In the genomic region with DNA sequence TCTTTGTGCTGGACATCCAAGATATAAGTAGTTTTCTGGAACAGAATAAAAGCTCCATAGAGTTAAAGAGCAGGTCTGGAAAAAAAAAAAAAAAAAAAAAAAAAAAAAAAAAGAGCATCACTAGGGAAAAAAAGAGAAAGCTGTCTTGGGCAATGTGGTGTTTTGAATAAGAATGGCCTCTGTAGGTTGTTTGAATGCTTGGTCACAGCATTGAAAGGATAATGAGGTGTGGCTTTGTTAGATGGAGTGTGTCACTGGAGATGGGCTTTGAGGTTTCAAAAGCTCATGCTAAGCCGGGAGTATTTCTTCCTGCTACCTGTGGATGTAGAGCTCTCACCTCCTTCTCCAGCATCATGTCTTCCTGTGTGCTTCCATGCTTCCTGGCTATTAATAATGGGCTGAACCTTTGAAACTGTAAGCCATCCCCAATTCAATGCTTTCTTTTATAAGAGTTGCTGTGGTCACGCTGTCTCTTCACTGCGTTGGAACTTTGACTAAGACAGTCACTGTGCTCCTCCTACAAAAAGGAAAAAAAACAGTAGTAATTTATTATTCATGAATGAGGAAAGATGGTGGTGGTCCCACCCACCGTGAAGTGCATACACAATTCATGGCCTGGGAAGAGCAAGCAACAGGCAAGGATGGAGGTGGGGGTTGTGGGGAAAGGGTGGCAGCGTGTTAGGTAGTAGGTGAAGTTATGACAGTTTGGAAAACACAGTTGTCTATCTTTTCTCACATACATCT, we compare ENCODE assay signal across 17 mouse cellular contexts.
A peak's percentile ranks its signal among the peaks of the same experiment; 100 is the strongest.
DNase-seq lines count a peak whose midpoint lies in the region; ATAC-seq lines count a peak whose summit lies in the region.
"Had no signal": no experiment of that assay in that cellular context is flagged by ENCODE, and none has a peak within 500 bp of the region (broad histone marks: within the 10 kb centered on the region; RNA-seq: fewer than 3 reads in every experiment).

No protein-coding gene starts in this region.

- 54% methylated on average over 5 of the region's 5 CpGs for WGBS in heart, embryonic 14.5 days
- 32% methylated on average over 5 of the region's 5 CpGs for WGBS in forebrain, embryonic 11.5 days
- WGBS in hindbrain, embryonic 15.5 days, result 24% methylated on average over 5 of the region's 5 CpGs
- 30% methylated on average over 5 of the region's 5 CpGs for WGBS in neural tube, embryonic 13.5 days

- no peak overlapping the region for H3K4me3 ChIP-seq in heart, embryonic 14.5 days (ENCODE audit: control insufficient read depth in 1 of 2, insufficient read depth in 1 of 2, low read depth in 1 of 2, low read length in 2 of 2)
- H3K4me3 ChIP-seq in forebrain, embryonic 11.5 days (ENCODE audit: low read depth, low read length), result no peak overlapping the region
- H3K4me3 ChIP-seq in hindbrain, embryonic 15.5 days, result no peak overlapping the region
- H3K4me3 ChIP-seq in neural tube, embryonic 13.5 days, result no peak overlapping the region
- H3K4me3 ChIP-seq: erythroblast, embryonic 14.5 days; limb, embryonic 12.5 days; lung, embryonic 15.5 days had no signal

- H3K4me2 ChIP-seq in heart, embryonic 14.5 days (ENCODE audit: low read length), result peak overlapping the region; percentile 45
- H3K4me2 ChIP-seq in forebrain, embryonic 11.5 days (ENCODE audit: low read depth, low read length, severe bottlenecking), result peak overlapping the region; percentile 41; the same call in 1 of the 2 replicates
- H3K4me2 ChIP-seq in hindbrain, embryonic 15.5 days, result peak overlapping the region; percentile 47
- peak overlapping the region; percentile 49 for H3K4me2 ChIP-seq in neural tube, embryonic 13.5 days

- no peak for DNase-seq in heart, postnatal 10 days
- no peak for DNase-seq in forebrain, embryonic 11.5 days (ENCODE audit: low spot score)
- no peak for DNase-seq in adrenal gland, postnatal 14 days
- DNase-seq in right cerebral cortex, postnatal 4 days, result no peak
- no peak for DNase-seq in thymus, postnatal 10 days (ENCODE audit: low spot score in 2 of 2)
- DNase-seq: B cell, adult 2 months; cerebellum, postnatal 14 days; gastrocnemius, postnatal 10 days; kidney, adult 11 months; layer of hippocampus, adult 9-11 months; thymus, postnatal 25 days had no signal

- intact Hi-C loops in heart, postnatal 10 days (cut with DNase I), result no loop called here

- H3K27ac ChIP-seq in heart, embryonic 14.5 days (replicated peaks in 1 of 2; ENCODE audit: control insufficient read depth in 1 of 2, insufficient read depth in 1 of 2, low read depth in 2 of 2, low read length in 2 of 2), result no peak overlapping the region
- no peak overlapping the region for H3K27ac ChIP-seq in forebrain, embryonic 11.5 days (ENCODE audit: low read depth, low read length)
- H3K27ac ChIP-seq in hindbrain, embryonic 15.5 days (replicated peaks), result no peak overlapping the region
- H3K27ac ChIP-seq in neural tube, embryonic 13.5 days (replicated peaks), result no peak overlapping the region
- H3K27ac ChIP-seq: limb, embryonic 12.5 days; lung, embryonic 15.5 days had no signal

- no peaks in the 10 kb centered on the region for H3K27me3 ChIP-seq in heart, embryonic 14.5 days (ENCODE audit: control insufficient read depth, insufficient read depth, low read length)
- no peaks in the 10 kb centered on the region for H3K27me3 ChIP-seq in forebrain, embryonic 11.5 days (ENCODE audit: control insufficient read depth, insufficient read depth, low read length)
- no peaks in the 10 kb centered on the region for H3K27me3 ChIP-seq in hindbrain, embryonic 15.5 days
- H3K27me3 ChIP-seq in neural tube, embryonic 13.5 days, result no peaks in the 10 kb centered on the region
- H3K27me3 ChIP-seq: limb, embryonic 12.5 days; lung, embryonic 15.5 days had no signal

- no peaks in the 10 kb centered on the region for H3K36me3 ChIP-seq in heart, embryonic 14.5 days (ENCODE audit: control insufficient read depth, insufficient read depth, low read length)
- H3K36me3 ChIP-seq in forebrain, embryonic 11.5 days (ENCODE audit: control insufficient read depth, insufficient read depth, low read length), result no peaks in the 10 kb centered on the region
- H3K36me3 ChIP-seq in hindbrain, embryonic 15.5 days, result no peaks in the 10 kb centered on the region
- H3K36me3 ChIP-seq in neural tube, embryonic 13.5 days, result no peaks in the 10 kb centered on the region
- H3K36me3 ChIP-seq: limb, embryonic 12.5 days; lung, embryonic 15.5 days had no signal

- H3K9ac ChIP-seq in heart, embryonic 14.5 days (ENCODE audit: low read length), result no peak overlapping the region
- no peak overlapping the region for H3K9ac ChIP-seq in forebrain, embryonic 11.5 days (ENCODE audit: low read length)
- H3K9ac ChIP-seq in hindbrain, embryonic 15.5 days, result no peak overlapping the region
- H3K9ac ChIP-seq in neural tube, embryonic 13.5 days, result no peak overlapping the region
- H3K9ac ChIP-seq: limb, embryonic 12.5 days; lung, embryonic 15.5 days had no signal

- H3K4me1 ChIP-seq in heart, embryonic 14.5 days (ENCODE audit: control insufficient read depth in 2 of 2, insufficient read depth in 2 of 2, low read length in 2 of 2), result no peaks in the 10 kb centered on the region; a peak in 1 of 4 replicates
- peaks cover 2% of the 10 kb centered on the region; the same call in 1 of the 2 replicates for H3K4me1 ChIP-seq in forebrain, embryonic 11.5 days (replicated peaks; ENCODE audit: control insufficient read depth, insufficient read depth, low read length)
- H3K4me1 ChIP-seq in hindbrain, embryonic 15.5 days (replicated peaks), result 0 out of 2 replicates have a peak, but pooled peaks cover 7% of the 10 kb centered on the region
- peaks cover 16% of the 10 kb centered on the region for H3K4me1 ChIP-seq in neural tube, embryonic 13.5 days (replicated peaks)
- H3K4me1 ChIP-seq: lung, embryonic 15.5 days had no signal

- ATAC-seq in heart, embryonic 14.5 days (ENCODE audit: insufficient number of reproducible peaks, insufficient read depth, low FRiP score, low read depth), result no peak
- peak; percentile 57; the same call in 1 of the 2 replicates for ATAC-seq in forebrain, embryonic 11.5 days (replicated peaks; ENCODE audit: low FRiP score)
- no peak for ATAC-seq in hindbrain, embryonic 15.5 days (ENCODE audit: low FRiP score, low read depth)
- no peak for ATAC-seq in neural tube, embryonic 13.5 days (ENCODE audit: low read depth)

- no peaks in the 10 kb centered on the region for H3K9me3 ChIP-seq in heart, embryonic 14.5 days (ENCODE audit: control insufficient read depth, low read length)
- no peaks in the 10 kb centered on the region for H3K9me3 ChIP-seq in forebrain, embryonic 11.5 days (ENCODE audit: control insufficient read depth, low read length)
- no peaks in the 10 kb centered on the region for H3K9me3 ChIP-seq in hindbrain, embryonic 15.5 days
- no peaks in the 10 kb centered on the region for H3K9me3 ChIP-seq in neural tube, embryonic 13.5 days
- H3K9me3 ChIP-seq: lung, embryonic 15.5 days had no signal
